Mouse (Mus musculus): ENCODE measurements around the gene Dppa3. TPM values are rescaled to one million over a fixed set of nuclear protein-coding genes. Genes with fewer than 3 reads are reported as not detected.
A peak's percentile ranks its signal among the peaks of the same experiment; 100 is the strongest.
"Not testable (repeated sequence)": the region's sequence is repeated elsewhere in the genome, so short reads cannot be mapped to it uniquely, and the experiment has no call there.

Dppa3 gene
- total RNA-seq, 1 experiment from 2014 or later: not detected

DNA sequence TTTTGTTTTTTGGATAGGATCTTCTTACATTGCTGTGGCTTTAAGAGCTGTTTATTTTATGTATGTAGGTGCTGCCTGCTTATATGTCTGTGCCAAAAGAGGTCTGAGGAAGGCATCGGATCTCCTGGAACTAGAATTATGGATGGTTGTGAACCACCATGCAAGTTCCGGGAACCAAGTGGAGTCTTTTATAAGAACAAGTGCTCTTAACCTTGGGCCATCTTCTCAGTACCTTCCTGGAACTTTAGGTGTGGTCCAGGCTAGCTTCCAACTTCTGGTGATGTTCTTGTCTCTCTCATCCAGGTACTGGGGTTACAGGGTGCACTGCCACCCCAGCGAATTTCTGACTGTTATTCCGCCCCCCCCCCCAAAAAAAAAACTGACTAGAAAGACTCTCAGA is 13.8 kb upstream of the Dppa3 start:
- DNase-seq: no peak

DNA sequence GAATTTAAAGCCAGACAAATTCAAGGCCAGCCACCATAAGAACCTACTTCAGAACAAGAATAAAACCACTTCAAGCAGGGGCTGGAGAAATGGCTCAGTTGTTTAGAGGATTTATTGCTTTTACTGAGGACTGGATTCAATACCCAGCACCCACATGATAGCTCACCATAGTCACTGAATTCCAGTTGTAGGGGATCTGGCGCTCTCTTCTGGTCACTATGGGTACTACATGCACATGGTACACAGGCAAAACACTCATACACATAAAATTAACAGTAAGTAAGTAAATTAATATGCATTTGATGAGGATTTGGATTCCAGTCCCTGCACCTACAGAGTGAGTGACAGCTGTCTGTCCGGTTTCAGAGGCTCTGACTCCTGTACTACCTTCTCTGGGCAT is 12.2 kb upstream of the Dppa3 start:
- DNase-seq: no peak

DNA sequence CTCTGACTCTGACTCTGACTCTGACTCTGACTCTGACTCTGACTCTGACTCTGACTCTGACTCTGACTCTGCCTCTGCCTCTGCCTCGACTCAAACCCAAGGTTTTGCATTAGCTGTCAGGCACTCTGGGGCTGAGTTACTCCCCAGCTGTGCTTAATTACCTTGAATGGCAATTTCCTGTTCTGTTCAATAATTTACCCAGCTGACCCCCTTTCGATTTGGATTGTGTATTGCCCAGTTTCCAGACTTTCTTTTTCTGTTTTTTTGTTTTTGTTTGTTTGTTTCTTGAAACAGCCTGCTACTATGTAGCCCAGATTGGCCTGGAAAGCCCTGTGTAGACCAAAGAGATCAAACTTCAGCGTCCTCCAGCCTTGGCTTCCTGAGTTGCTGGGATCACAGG is 10.2 kb upstream of the Dppa3 start:
- no peak for DNase-seq

DNA sequence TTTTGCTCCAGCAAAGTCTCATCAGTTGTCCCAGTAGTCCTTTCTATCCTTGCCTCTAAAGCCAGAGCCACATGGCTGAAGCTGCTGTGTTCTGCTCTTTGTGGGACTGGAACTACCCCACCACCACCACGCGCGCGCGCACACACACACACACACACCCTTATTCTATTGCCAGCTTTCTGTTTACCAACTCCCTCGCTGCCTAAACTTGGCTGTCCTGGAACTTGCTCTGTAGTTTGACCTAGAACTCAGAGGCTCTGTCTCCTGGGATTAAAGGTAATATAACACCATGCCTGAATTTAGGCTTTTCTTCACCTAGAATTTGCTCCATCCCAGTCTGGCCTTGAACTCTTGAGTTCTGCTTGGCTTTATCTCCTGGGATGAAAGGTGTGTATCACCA is 5.1 kb upstream of the Dppa3 start:
- DNase-seq: no peak

DNA sequence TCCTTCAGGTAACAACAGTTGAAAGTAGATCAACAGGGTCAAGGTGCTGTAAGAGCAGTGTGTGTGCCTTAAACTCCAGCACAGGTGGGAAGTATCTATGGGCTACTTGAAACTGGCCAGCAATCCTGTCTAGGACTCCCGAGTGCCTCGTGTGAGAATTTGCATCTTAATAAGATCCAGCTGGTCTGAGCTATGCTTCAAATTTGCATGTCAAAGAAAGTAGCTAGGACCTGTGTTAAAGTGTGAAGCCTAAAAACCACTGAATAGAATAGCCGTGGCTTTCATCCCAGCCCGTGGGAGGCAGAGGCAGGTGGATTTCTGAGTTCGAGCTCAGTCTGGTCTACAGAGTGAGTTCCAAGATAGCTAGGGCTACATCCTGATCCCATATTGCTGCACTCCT is 1.7 kb upstream of the Dppa3 start:
- no peak for DNase-seq

DNA sequence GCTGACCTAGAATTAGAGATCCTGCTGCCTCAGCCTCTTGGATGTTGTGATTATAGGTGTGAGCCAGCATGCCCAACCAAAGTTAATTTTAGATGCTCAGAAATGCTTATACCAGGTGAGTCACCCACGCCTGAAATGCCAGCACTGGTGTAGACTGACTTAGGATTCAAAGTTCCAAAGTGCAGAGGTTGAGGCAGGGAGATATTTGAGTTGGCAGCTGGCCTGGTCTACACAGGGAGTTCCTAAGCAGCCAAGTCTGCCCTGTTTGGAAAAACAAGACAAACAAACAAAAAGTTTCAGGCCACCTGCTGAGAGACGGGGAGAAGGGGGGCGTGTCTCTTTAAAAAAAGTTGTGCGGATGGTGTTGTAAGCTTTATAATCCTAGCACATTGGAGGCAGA is 1.1 kb upstream of the Dppa3 start:
- no peak for DNase-seq

GRCm38 (mm10) chr6:122627469-122628108 is 1.4 kb downstream of the Dppa3 start:
- DNase-seq: no peak

DNA sequence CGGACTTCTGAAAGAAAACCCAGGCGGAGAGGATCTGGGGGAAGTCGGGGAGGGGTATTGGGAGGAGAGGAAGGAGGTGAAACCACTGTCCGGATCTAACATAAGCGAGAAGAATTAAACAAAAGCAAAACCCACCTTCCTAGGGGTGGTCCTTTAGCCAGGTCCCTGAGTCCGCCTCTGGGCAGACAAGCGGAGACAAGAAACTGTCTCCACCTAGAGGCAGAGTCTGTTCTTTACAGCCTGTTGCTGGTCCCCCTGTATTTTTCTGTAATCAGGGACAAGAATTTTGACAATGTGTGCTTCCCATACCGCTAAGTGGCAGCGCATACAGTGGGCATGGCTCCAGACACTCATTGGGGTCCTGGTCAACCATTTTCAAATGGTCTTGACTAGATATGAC is 7.2 kb downstream of the Dppa3 start:
- no peak for DNase-seq

DNA sequence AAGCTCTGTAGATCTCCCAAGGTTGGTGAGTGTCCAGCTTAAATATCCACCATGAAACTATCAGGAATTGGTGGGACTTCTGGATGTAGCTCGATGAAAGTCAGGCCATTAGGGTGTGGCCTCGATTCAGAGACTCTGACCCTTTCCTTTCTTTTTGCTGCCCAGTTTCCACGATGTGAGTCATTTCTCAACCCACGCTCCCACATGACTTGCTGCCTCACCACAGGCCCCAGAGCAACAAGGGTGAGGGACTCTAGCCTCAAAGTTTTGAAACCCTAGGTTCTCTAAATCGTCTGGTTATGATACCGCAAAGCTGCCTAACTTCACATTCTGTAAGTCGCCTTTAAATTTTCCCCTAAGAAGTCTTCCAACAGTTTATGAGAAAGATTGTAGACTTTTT is 9.1 kb downstream of the Dppa3 start:
- DNase-seq: no peak

DNA sequence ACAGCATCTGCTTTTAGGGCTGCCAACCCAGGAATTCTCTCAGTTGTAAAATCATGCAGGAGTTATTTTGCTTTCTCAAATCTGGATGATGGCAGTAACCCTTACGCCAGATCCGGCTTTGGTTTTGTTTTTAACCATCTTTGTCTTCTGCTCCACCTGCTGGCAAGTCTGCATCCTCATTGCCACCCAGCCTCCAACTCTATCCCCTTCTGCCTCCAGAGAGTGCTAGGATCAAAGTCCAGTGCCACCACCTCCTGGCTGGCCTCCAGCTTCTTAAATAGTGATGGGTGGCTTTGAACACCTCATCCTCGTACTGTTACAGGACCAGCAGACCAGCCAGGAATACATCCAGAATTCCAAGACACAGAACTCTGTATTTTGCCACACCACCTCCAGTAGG is 10.5 kb downstream of the Dppa3 start:
- no peak for DNase-seq

GRCm38 (mm10) chr6:122637566-122637965 is 11.4 kb downstream of the Dppa3 start:
- DNase-seq: not testable (repeated sequence)

DNA sequence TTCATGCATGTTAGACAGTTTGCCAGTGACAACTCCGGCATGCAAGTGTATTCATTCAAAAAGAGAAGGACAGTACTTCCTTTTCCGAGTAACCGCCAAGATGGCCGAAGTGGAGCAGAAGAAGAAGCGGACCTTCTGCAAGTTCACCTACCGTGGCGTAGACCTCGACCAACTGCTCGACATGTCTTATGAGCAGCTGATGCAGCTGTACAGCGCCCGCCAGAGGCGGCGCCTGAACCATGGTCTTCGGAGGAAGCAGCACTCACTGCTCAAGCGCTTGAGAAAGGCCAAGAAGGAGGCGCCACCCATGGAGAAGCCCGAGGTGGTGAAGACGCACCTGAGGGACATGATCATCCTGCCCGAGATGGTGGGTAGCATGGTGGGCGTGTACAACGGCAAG is 18.0 kb downstream of the Dppa3 start:
- not testable (repeated sequence) for DNase-seq

DNA sequence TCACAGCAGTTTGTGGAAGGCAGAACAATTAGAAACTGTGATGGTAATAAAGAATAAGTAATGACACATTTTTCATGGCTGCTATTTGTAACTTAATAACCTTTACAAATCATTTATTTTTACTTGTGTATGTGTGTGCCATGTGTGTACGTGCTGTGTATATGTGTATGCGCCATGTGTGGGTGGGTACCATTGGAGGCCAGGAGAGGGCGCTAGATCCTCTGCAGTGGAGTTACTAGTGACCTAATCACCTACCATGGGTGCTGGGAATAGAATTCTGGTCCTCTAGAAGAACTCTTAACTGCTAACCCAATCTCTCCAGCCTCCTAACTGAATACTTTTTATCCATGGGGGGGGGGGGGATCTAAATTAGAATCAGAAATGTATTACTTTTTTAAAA is 23.7 kb downstream of the Dppa3 start:
- DNase-seq: no peak

DNA sequence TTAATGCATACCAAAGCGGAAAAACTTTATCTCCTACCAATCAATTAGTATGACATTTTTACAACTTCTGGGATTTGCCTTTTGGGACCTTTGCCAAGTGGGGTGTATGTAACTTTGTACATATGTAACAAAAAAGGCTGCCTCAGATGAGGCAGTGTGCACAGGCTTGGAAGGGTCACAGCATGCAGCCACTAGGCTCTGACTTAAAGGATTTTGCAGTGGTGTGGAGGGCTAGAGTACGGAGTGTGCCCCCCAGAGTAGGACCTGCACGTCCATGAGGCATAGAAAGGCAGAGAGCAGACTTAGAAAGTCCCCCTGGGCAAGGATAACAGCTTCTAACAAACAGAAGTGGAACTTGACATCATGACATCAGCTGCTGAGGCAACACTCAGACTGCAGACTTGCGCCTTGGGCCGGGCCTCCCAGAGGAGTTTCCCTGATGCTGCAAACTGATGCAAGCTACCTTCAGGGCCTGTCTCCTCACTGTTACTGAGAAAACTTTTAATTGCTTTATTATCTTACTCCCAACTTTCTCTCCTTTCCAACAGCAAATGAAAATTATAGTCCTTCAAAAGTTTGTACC is 24.3 kb downstream of the Dppa3 start:
- no peak for DNase-seq

GRCm38 (mm10) chr6:122654301-122654700 is 28.1 kb downstream of the Dppa3 start:
- no peak for DNase-seq

- no peak for DNase-seq
Observed at GRCm38 (mm10) chr6:122657630-122658029, 31.4 kb downstream of the Dppa3 start.

- no peak for DNase-seq
Observed at GRCm38 (mm10) chr6:122659567-122659966, 33.4 kb downstream of the Dppa3 start.

- DNase-seq: no peak
Observed at GRCm38 (mm10) chr6:122660601-122661379, 34.6 kb downstream of the Dppa3 start.

DNA sequence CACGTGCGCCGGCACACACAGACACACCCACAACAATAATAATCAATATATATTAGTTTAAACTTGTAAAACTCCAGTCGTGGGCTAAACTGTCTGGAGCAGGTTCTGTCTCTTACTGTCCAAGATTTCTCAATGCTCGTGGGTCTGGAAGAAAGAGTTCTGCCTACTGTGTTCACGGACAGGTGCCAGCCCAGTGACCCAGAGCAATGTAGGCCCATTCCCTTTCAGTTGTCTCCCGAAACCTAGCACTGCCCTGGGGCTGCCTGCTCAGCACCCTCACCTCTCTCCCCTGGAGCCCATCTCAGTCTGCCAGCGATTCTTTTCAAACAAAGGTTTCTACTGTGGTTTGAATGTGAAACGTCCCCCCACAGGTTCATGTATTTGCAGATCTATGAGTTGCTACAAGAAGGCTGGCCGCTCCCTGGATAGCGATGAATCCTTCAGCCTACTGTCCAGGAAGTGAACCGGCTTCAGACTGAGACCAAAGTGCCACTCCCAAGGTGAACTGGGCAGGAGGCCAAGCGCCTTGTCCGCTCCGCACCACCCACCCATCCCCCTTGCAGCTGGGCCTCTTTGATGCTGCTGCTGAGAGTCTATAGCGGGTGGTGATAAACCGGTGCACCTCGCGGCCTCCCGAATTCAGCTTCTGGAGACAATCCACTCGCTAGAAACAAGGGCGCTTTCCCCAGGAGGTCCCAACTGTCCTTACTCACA is 36.5 kb downstream of the Dppa3 start:
- DNase-seq: peak; percentile 56

- no peak for DNase-seq
Observed at GRCm38 (mm10) chr6:122663596-122664206, 37.5 kb downstream of the Dppa3 start.

DNA sequence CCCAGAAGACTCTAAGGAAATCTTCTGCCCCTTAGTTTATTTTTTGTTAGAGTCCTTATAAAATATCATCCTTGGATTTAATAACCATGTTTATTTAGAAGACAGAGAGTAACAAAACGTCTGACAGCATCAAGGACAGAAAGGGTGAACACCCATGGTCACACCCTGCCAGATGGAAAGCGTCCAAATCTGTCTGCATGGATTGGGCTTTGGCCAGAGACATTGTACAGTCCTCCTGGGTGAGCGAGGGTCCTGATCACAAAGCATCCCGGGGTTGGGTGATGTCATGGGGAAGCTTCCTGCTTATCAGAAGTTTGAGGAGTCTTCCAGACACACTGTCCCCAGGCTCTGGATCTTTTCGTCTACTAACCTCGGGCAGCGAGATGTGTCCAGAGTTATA is 39.7 kb downstream of the Dppa3 start:
- no peak for DNase-seq

DNA sequence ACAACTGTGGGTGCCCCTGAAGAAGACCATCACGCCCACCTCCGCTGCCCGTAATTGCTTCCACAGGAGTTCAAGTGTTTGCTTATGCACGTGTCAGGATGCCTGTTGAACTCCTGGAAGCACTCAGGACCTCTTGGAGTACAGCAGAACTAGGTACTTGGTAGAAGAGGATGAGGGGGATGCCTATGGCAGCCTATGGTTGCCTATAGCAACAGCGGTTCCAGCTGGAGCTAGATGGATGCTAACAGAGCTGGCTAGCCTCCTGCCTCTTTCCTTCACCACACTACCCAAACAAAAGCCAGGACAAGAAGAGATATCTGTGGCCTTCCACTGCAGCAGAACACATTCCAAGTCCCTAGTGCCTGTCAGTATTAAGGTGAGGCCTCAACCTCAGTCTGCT is 41.5 kb downstream of the Dppa3 start:
- no peak for DNase-seq

- no peak for DNase-seq
Observed at GRCm38 (mm10) chr6:122668823-122669222, 42.6 kb downstream of the Dppa3 start.
